Mouse (Mus musculus) midbrain, embryonic 16.5 days (tissue): ENCODE measurements around the gene Palm3. TPM values are rescaled to one million over a fixed set of nuclear protein-coding genes. Genes with fewer than 3 reads are reported as not detected.

Source experiments
- ATAC-seq: fragments of 200-750 bp; cut with Nextera tagmentation; 2 replicates; pipeline ENCODE4 v1.8.0; 2017; ENCODE audit warnings: moderate TSS enrichment
- H3K27ac ChIP-seq: fragments of 300-500 bp; sonication (generic); 2 replicates; pipeline ENCODE4 v1.5.1; 2014; ENCODE audit warnings: mild to moderate bottlenecking, low read length, mixed read lengths
- H3K27me3 ChIP-seq: fragments of 300-500 bp; sonication (generic); 2 replicates; pipeline ENCODE4 v1.6.1; 2014; ENCODE audit warnings: low read depth, low read length, mixed read lengths; ENCODE audit not compliant: control insufficient read depth, insufficient read depth
- H3K36me3 ChIP-seq: fragments of 300-500 bp; sonication (generic); 2 replicates; pipeline ENCODE4 v1.6.1; 2014; ENCODE audit warnings: mild to moderate bottlenecking, low read length, moderate library complexity, mixed read lengths; ENCODE audit not compliant: control insufficient read depth, insufficient read depth
- H3K4me1 ChIP-seq: fragments of 300-500 bp; sonication (generic); 2 replicates; pipeline ENCODE4 v1.6.1; 2014; ENCODE audit warnings: mild to moderate bottlenecking, low read length, mixed read lengths; ENCODE audit not compliant: control insufficient read depth, insufficient read depth
- H3K4me2 ChIP-seq: fragments of 300-500 bp; sonication (generic); 2 replicates; pipeline ENCODE4 v1.6.1; 2014; ENCODE audit warnings: mild to moderate bottlenecking, low read length, mixed read lengths
- H3K4me3 ChIP-seq: fragments of 300-500 bp; sonication (generic); 2 replicates; pipeline ENCODE4 v1.5.1; 2014; ENCODE audit warnings: low read depth, mild to moderate bottlenecking, low read length, moderate library complexity, mixed read lengths
- H3K9ac ChIP-seq: fragments of 300-500 bp; sonication (generic); 2 replicates; pipeline ENCODE4 v1.6.1; 2014; ENCODE audit warnings: low read depth, low read length, mixed read lengths
- H3K9me3 ChIP-seq: fragments of 300-500 bp; sonication (generic); replicated peaks from 2 replicates; pipeline ENCODE4 v1.6.1; 2014; ENCODE audit warnings: mild to moderate bottlenecking, low read length, mixed read lengths; ENCODE audit not compliant: control insufficient read depth, poor library complexity, severe bottlenecking
- WGBS: fragments of 180-500 bp; shearing (Covaris S2); extraction: QIAGEN DNeasy Blood & Tissue Kit; methylation state at CpG from one replicate; pipeline ENCODE4 v1.1.7; 2014; 5-methylcytosine and 5-hydroxymethylcytosine counted together
- polyA plus RNA-seq: library from polyadenylated mRNA; unstranded; fragments of >200 nt; fragmentation: Nextera tagmentation; extraction: Ambion mirVana; gene quantifications from 2 replicates; pipeline ENCODE4 v1.2.1, GENCODE M21; 2015

The Palm3 gene
- polyA plus RNA-seq, 1 experiment from 2014 or later = 4.7 TPM

DNA sequence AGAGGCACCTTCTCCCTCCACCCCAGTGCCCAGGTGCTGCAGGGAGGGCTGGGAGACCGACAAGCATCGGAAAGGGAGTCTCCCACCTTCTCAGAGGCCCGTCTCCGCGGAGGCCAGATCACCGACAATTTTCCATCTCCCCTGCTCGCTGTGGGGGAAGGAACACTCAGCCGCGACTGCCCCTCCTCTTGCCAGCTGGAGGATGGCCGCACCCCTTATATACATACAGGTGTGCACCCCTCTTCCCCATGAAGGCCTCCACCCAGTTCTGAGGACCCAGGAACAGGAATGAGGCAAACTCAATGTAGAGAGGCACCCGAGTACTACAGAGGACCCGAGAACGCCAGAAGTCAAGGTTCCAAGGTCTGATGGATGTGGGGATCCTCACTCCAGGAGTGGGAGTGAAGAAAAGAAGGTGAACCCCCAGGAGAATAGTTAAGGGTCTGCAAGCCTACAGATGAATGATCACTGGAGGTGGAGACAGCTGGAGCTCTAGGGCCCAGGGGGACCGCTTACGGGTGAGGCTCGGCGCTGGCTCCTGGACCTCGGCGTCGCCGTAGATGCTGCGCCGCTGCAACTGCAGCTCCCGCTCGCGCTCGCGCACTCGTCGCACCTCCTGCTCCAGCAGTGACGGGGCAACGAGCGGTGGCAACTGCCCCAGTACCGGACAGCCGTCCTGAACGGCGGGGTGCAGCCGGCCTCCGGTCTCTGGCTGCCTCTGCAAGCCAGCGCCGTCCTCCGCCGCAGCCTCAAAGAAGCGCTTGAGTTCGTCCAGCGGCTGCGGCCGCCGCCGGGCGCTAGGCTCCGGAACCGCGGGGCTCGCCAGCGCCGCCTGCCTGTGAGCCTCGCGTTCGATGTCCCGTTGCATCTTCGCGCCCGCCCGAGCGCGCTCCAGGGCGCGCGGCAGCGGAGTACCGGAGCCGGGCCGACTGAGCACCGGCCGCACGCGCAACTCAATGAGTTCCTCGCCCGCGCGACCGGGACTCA is 10.4 kb upstream of the Palm3 start:
- Histone ChIP-seq H3K27ac (no peak overlapping the region), H3K4me3 (peak overlapping the region; percentile 58), H3K27me3 (peaks cover 22% of the 10 kb centered on the region), H3K9ac (peak overlapping the region; percentile 66), H3K9me3 (no peaks in the 10 kb centered on the region), H3K36me3 (no peaks in the 10 kb centered on the region), H3K4me1 (peaks cover 22% of the 10 kb centered on the region), H3K4me2 (peak overlapping the region; percentile 94)
- peak; percentile 41 for ATAC-seq
- WGBS = 2% methylated on average over 81 of the region's 83 CpGs

DNA sequence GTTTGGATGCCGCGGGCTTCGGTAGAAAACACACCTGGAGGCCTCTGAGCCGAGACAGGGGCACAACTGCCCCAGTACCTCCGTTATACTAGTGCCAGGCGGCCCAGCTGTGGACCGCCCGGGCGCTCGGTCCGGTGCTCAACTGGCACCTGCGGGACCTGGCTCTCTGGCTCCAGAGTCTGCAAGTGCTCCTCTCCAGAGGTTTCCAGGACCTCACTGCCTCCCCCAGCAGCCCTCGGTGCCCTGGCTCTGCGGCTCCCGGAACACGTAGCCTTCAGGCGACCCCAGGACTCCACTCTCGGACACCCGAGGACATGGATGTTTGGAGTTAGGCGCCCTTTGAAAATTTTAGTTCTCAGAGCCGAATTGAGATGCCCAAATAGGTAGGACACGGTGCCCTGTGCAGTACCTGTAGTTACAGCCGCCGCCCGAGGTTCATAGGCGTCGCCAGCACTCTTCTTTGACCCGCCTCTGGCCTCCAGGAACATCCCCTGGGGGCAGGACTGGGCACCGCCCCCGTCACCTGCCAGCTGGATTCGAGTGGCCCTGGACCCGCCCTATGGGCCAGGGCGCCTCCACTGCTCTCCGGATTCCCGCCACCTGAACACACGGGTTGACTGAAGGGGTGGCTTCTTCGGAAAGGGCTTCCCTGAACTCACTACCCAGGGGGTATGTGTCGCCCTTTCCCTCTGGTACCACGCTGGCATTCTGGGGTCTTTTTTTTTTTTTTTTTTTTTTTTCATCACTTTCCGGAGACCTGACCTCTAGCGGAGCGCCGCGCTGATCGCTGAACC is 9.4 kb upstream of the Palm3 start, which contains the start of gene 2210011C24Rik:
2210011C24Rik (minus strand) TSS at position 467 of the 794 bp plus-strand sequence.
- Histone ChIP-seq H3K9me3 (no peaks in the 10 kb centered on the region), H3K27me3 (peaks cover 22% of the 10 kb centered on the region), H3K9ac (peak within 1 kb of the TSS; percentile 66), H3K36me3 (no peaks in the 10 kb centered on the region), H3K4me3 (peak within 1 kb of the TSS; percentile 58), H3K4me1 (peaks cover 22% of the 10 kb centered on the region), H3K4me2 (peak within 1 kb of the TSS; percentile 94), H3K27ac (no peak within 1 kb of the TSS)
- under 1% methylated on average over 45 of the region's 45 CpGs for WGBS
- ATAC-seq = 0 out of 2 replicates have a peak, but pooled peaks have one; percentile 20

DNA sequence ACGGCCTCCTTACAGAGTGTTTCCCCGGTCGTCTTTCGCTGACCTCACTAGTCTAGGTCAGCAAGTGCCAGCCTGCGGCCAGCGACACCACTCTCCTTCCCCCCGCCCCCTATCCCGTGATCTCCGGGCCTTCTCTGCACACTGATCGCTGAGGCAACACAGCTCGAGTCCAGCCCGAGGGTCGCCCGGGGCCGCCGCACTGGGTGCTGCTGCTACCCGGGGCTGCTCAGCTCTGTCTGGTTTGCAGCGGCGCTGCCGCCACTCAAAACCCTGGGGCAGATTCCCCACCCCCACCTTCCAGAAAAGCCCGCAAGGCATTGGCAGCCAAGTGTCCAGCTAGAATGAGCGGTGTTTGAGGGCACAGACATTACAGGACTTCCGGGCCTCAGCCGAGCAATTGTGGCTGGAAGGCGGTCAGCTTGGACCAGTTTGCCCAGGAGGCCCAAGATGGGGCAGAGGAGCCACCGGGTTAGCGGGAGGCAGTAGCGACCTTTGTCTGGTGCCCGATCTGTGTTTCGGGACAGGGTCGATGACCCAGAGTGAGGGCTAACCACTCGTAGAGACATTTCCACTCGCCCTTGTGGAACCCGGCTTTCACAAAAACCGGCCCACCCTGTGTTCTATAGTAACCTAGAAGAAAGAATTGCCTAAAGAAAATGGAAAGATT is 8.6 kb upstream of the Palm3 start:
- Histone ChIP-seq H3K4me1 (peaks cover 22% of the 10 kb centered on the region), H3K27me3 (peaks cover 22% of the 10 kb centered on the region), H3K27ac (no peak overlapping the region), H3K36me3 (no peaks in the 10 kb centered on the region), H3K9ac (peak overlapping the region; percentile 40; the same call in 1 of the 2 replicates), H3K4me3 (peak overlapping the region; percentile 58), H3K4me2 (peak overlapping the region; percentile 94), H3K9me3 (no peaks in the 10 kb centered on the region)
- no peak for ATAC-seq
- 2% methylated on average over 35 of the region's 35 CpGs for WGBS

DNA sequence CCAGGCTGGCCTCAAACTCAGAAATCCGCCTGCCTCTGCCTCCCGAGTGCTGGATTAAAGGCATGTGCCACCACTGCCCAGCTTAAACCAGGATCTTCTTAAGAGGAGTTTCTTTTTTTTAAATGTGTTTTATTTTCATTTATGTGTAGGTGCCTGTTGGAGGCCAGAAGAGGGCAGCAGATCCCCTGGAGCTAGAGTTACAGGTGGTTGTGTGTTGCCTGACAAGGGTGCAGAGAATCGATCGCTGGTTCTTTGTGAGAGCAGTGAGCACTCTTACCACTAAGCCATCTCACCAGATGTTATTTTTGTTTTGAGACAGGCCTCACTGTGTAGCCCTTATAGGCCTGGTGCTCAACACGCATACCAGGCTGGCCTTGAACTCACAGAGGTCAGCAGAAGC is 5.4 kb upstream of the Palm3 start:
- Histone ChIP-seq H3K9me3 (no peaks in the 10 kb centered on the region), H3K4me3 (no peak overlapping the region), H3K9ac (no peak overlapping the region), H3K4me2 (no peak overlapping the region), H3K27me3 (peaks cover 21% of the 10 kb centered on the region), H3K27ac (no peak overlapping the region), H3K4me1 (peaks cover 16% of the 10 kb centered on the region), H3K36me3 (no peaks in the 10 kb centered on the region)
- WGBS = 94% methylated on average over 5 of the region's 5 CpGs
- no peak for ATAC-seq

DNA sequence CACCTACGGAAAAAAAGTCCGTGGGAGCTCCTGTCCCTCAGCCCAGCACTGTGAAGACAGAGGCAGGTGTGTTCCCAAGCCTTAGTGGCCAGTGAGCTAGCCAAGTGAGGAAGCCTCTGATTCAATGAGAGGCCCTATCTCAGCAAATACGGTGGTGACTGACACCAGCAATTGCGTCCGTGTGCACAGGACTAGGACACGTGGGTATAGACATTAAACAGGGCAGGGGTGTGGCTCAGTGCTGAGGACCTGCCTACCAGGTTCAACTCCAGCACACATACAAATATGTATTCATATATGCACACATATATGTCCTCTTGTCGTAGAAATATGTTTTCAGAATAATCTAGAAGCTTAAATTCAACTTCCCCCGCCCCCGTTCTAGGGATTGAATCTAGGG is 1.5 kb upstream of the Palm3 start:
- Histone ChIP-seq H3K27ac (no peak overlapping the region), H3K36me3 (no peaks in the 10 kb centered on the region), H3K4me3 (no peak overlapping the region), H3K9me3 (no peaks in the 10 kb centered on the region), H3K27me3 (peaks cover 12% of the 10 kb centered on the region), H3K4me1 (no peaks in the 10 kb centered on the region; the same call in 1 of the 2 replicates), H3K9ac (no peak overlapping the region), H3K4me2 (no peak overlapping the region)
- no peak for ATAC-seq
- WGBS = 86% methylated on average over 9 of the region's 9 CpGs

DNA sequence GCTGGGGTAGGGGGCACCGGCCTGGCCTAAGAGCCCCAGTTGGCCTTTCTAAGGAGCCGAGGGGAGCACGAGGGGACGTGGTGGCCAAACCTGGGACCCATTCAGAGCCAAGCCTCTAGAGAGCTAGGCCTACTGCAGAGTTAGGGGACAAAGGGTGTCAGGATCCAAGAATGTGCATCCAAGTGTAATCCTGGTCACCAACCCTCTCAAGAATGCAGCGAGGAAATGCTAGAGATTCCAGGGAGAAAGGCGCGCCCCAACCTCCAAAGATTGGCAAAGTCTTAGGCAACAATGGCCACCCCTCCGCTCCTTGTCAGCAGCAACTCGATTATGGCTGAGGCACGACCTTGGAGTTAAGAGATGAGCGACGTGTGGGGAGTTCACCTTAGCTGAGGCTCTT is 298 bp downstream of the Palm3 start:
- Histone ChIP-seq H3K36me3 (no peaks in the 10 kb centered on the region), H3K9ac (no peak overlapping the region), H3K9me3 (no peaks in the 10 kb centered on the region), H3K4me2 (no peak overlapping the region), H3K27ac (no peak overlapping the region), H3K27me3 (peaks cover 13% of the 10 kb centered on the region), H3K4me1 (peaks cover 5% of the 10 kb centered on the region; the same call in 1 of the 2 replicates), H3K4me3 (no peak overlapping the region)
- ATAC-seq = no peak
- 37% methylated on average over 12 of the region's 12 CpGs for WGBS

DNA sequence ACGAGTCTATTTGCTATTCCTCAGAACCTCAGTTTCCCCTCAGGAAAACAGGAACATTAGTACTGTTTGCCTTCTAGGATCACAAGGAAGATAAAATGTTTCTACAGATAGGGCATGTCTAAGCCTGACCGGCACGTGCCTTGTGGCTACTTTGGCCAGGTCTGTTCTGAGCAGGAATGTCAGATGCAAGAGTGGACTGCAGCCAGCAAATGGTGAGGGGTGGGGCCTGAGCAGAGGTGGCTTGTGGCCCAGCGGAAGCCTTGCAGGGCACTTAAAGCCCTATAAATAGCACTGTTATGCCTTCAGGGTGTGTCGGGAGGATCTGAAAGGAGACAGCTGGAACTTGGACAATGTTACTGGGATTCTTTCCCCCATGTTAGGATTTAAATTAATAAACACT is 1.8 kb downstream of the Palm3 start:
- Histone ChIP-seq H3K9ac (no peak overlapping the region), H3K36me3 (no peaks in the 10 kb centered on the region), H3K27me3 (peaks cover 21% of the 10 kb centered on the region), H3K4me2 (no peak overlapping the region), H3K4me3 (no peak overlapping the region), H3K27ac (no peak overlapping the region), H3K4me1 (peaks cover 5% of the 10 kb centered on the region; the same call in 1 of the 2 replicates), H3K9me3 (no peaks in the 10 kb centered on the region)
- WGBS = 57% methylated on average over 5 of the region's 5 CpGs
- no peak for ATAC-seq

DNA sequence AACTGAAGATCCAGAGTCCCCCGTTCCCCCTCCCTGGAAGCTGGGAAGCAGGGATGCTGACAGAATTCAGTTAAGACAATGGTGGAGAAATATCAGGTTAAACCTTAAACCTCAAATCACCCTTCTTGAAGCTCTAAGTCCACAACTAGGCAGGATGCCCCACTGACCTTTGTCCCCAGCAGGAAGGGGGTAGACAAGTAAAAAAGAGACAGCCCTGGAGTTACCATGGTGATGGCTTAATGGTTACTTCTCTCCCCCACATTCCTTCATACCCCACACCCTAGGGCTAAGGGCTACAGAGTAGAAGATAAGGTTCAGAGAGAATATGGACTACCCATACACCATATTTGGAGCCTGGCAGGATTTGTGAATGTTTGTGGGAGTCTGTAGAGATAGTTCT is 2.4 kb downstream of the Palm3 start:
- Histone ChIP-seq H3K36me3 (no peaks in the 10 kb centered on the region), H3K9me3 (no peaks in the 10 kb centered on the region), H3K4me1 (peaks cover 5% of the 10 kb centered on the region; the same call in 1 of the 2 replicates), H3K4me2 (no peak overlapping the region), H3K27ac (no peak overlapping the region), H3K27me3 (peaks cover 26% of the 10 kb centered on the region), H3K9ac (no peak overlapping the region), H3K4me3 (no peak overlapping the region)
- no peak for ATAC-seq
- 63% methylated on average over 1 of the region's 1 CpGs for WGBS
